In genomic region chr13:75785726-75786125, GRCm38 (mm10) we compare ENCODE assay signal across 22 mouse cellular contexts. TPM values are rescaled to one million over a fixed set of nuclear protein-coding genes. Genes with fewer than 3 reads are reported as not detected.
DNase-seq lines count a peak whose midpoint lies in the region; ATAC-seq and TF ChIP-seq lines count a peak whose summit lies in the region.
"Had no signal": no experiment of that assay in that cellular context is flagged by ENCODE, and none has a peak within 500 bp of the region (broad histone marks: within the 10 kb centered on the region; RNA-seq: fewer than 3 reads in every experiment).

No protein-coding gene starts in this region.

- DNase-seq in gastrocnemius, adult 2 months: peak; percentile 68
- no peak for DNase-seq in gastrocnemius, postnatal 36 days
- peak; percentile 16 for DNase-seq in liver, embryonic 11.5 days (ENCODE audit: low spot score)
- no peak for DNase-seq in liver, postnatal 0 days
- peak; percentile 4 for DNase-seq in stomach, postnatal 0 days (ENCODE audit: low spot score)
- no peak for DNase-seq in embryo, embryonic 9.5 days (ENCODE audit: extremely low spot score)
- DNase-seq: adrenal gland, adult 8-10 months; adrenal gland, postnatal 25 days; cerebellum, adult 18-20 months; cerebellum, adult 9-10 months; cerebellum, postnatal 14 days; forebrain, postnatal 0 days; heart, adult 18-20 months; heart, postnatal 14 days had no signal

- no peak for ATAC-seq in liver, embryonic 11.5 days (replicated peaks; ENCODE audit: low FRiP score)
- ATAC-seq in liver, postnatal 0 days: no peak
- no peak for ATAC-seq in stomach, postnatal 0 days (ENCODE audit: low FRiP score, low TSS enrichment)
- ATAC-seq: CD4-positive, CD25-positive, alpha-beta regulatory T cell, adult 4 months; forebrain, embryonic 14.5 days; forebrain, postnatal 0 days; intestine, postnatal 0 days had no signal

- H3K4me1 ChIP-seq in liver, embryonic 11.5 days (replicated peaks; ENCODE audit: control insufficient read depth, insufficient read depth, low read length): no peaks in the 10 kb centered on the region
- peaks cover 3% of the 10 kb centered on the region; the same call in 1 of the 2 replicates for H3K4me1 ChIP-seq in liver, postnatal 0 days (ENCODE audit: insufficient read depth)
- H3K4me1 ChIP-seq in stomach, postnatal 0 days (replicated peaks; ENCODE audit: control insufficient read depth, insufficient read depth): no peaks in the 10 kb centered on the region
- H3K4me1 ChIP-seq: embryonic facial prominence, embryonic 12.5 days; embryonic facial prominence, embryonic 15.5 days; heart, embryonic 13.5 days; hindbrain, embryonic 12.5 days; hindbrain, embryonic 15.5 days had no signal

- intact Hi-C loops in gastrocnemius, adult 2 months (cut with DNase I): no loop called here
- intact Hi-C loops in gastrocnemius, postnatal 36 days (cut with DNase I): no loop called here

- no peaks in the 10 kb centered on the region for H3K9me3 ChIP-seq in liver, embryonic 11.5 days (ENCODE audit: control insufficient read depth, low read length)
- no peaks in the 10 kb centered on the region for H3K9me3 ChIP-seq in liver, postnatal 0 days (ENCODE audit: low read length)
- H3K9me3 ChIP-seq in stomach, postnatal 0 days (ENCODE audit: control insufficient read depth, low read length): no peaks in the 10 kb centered on the region
- H3K9me3 ChIP-seq: embryonic facial prominence, embryonic 12.5 days; embryonic facial prominence, embryonic 15.5 days; heart, embryonic 13.5 days; hindbrain, embryonic 12.5 days; hindbrain, embryonic 15.5 days had no signal

- no peak for TF ChIP-seq CTCF in gastrocnemius, adult 2 months (IDR thresholded peaks at IDR 0.05)
- TF ChIP-seq CTCF in liver, postnatal 0 days (IDR thresholded peaks at IDR 0.05; ENCODE audit: low read depth): no peak
- no peak for TF ChIP-seq CTCF in stomach, postnatal 0 days (IDR thresholded peaks at IDR 0.05; ENCODE audit: low read depth)

- H3K9ac ChIP-seq in liver, embryonic 11.5 days (ENCODE audit: low read depth, low read length): no peak overlapping the region
- H3K9ac ChIP-seq in liver, postnatal 0 days (replicated peaks): no peak overlapping the region
- no peak overlapping the region for H3K9ac ChIP-seq in stomach, postnatal 0 days (ENCODE audit: low read length)
- H3K9ac ChIP-seq: embryonic facial prominence, embryonic 12.5 days; embryonic facial prominence, embryonic 15.5 days; forebrain, postnatal 0 days; heart, embryonic 13.5 days; hindbrain, embryonic 12.5 days; hindbrain, embryonic 15.5 days had no signal

- WGBS in liver, embryonic 11.5 days: 68% methylated on average over 4 of the region's 4 CpGs
- WGBS in liver, postnatal 0 days (ENCODE audit: insufficient replicate concordance): 65% methylated on average over 4 of the region's 4 CpGs
- 57% methylated on average over 4 of the region's 4 CpGs for WGBS in stomach, postnatal 0 days

- no peak overlapping the region for H3K4me2 ChIP-seq in liver, embryonic 11.5 days
- no peak overlapping the region for H3K4me2 ChIP-seq in liver, postnatal 0 days (ENCODE audit: low read depth, low read length)
- no peak overlapping the region for H3K4me2 ChIP-seq in stomach, postnatal 0 days (replicated peaks; ENCODE audit: low read depth)
- H3K4me2 ChIP-seq: embryonic facial prominence, embryonic 12.5 days; embryonic facial prominence, embryonic 15.5 days; heart, embryonic 13.5 days; hindbrain, embryonic 12.5 days; hindbrain, embryonic 15.5 days had no signal

- peak overlapping the region; percentile 92 for H3K27ac ChIP-seq in gastrocnemius, adult 2 months
- H3K27ac ChIP-seq in liver, embryonic 11.5 days (ENCODE audit: low read depth, low read length): no peak overlapping the region
- H3K27ac ChIP-seq in liver, postnatal 0 days (ENCODE audit: low read depth): no peak overlapping the region
- H3K27ac ChIP-seq in stomach, postnatal 0 days (replicated peaks): no peak overlapping the region
- H3K27ac ChIP-seq: embryonic facial prominence, embryonic 12.5 days; embryonic facial prominence, embryonic 15.5 days; heart, embryonic 13.5 days; hindbrain, embryonic 12.5 days; hindbrain, embryonic 15.5 days had no signal

- no peak for TF ChIP-seq EP300 in liver, postnatal 0 days (IDR thresholded peaks at IDR 0.05; ENCODE audit: low read depth)
- no peak for TF ChIP-seq EP300 in stomach, postnatal 0 days (optimal IDR thresholded peaks at IDR 0.05)

- H3K36me3 ChIP-seq in liver, embryonic 11.5 days (ENCODE audit: control insufficient read depth, insufficient read depth, low read length): no peaks in the 10 kb centered on the region
- no peaks in the 10 kb centered on the region for H3K36me3 ChIP-seq in liver, postnatal 0 days (replicated peaks; ENCODE audit: insufficient read depth, low read length)
- no peaks in the 10 kb centered on the region for H3K36me3 ChIP-seq in stomach, postnatal 0 days (ENCODE audit: control insufficient read depth, insufficient read depth, low read length)
- H3K36me3 ChIP-seq: embryonic facial prominence, embryonic 12.5 days; embryonic facial prominence, embryonic 15.5 days; heart, embryonic 13.5 days; hindbrain, embryonic 12.5 days; hindbrain, embryonic 15.5 days had no signal

- H3K4me3 ChIP-seq in gastrocnemius, adult 2 months: peak overlapping the region; percentile 21
- no peak overlapping the region for H3K4me3 ChIP-seq in liver, embryonic 11.5 days (ENCODE audit: low read depth, low read length)
- no peak overlapping the region for H3K4me3 ChIP-seq in liver, postnatal 0 days (ENCODE audit: low read depth, low read length)
- no peak overlapping the region for H3K4me3 ChIP-seq in stomach, postnatal 0 days (ENCODE audit: low read depth, low read length)
- H3K4me3 ChIP-seq: embryonic facial prominence, embryonic 12.5 days; embryonic facial prominence, embryonic 15.5 days; heart, embryonic 13.5 days; hindbrain, embryonic 12.5 days; hindbrain, embryonic 15.5 days had no signal

- H3K27me3 ChIP-seq in liver, embryonic 11.5 days (replicated peaks; ENCODE audit: control insufficient read depth, insufficient read depth, low read length): no peaks in the 10 kb centered on the region
- no peaks in the 10 kb centered on the region for H3K27me3 ChIP-seq in liver, postnatal 0 days (ENCODE audit: insufficient read depth, low read length)
- H3K27me3 ChIP-seq in stomach, postnatal 0 days (ENCODE audit: control insufficient read depth, insufficient read depth, low read length): no peaks in the 10 kb centered on the region
- H3K27me3 ChIP-seq: embryonic facial prominence, embryonic 12.5 days; embryonic facial prominence, embryonic 15.5 days; heart, embryonic 13.5 days; hindbrain, embryonic 12.5 days; hindbrain, embryonic 15.5 days had no signal

RNA-seq across cellular contexts. Expression of gene Glrx, which starts 53.9 kb away (rescaled TPM):
- 10 to 100 TPM; 23.1 to 36.3 TPM for total RNA-seq in gastrocnemius, adult 2 months (2021)
- 10 to 100 TPM; 31.7 to 34.9 TPM for total RNA-seq in gastrocnemius, postnatal 36 days (2021)
- polyA plus RNA-seq in liver, embryonic 11.5 days (2014; fragmentation: Nextera tagmentation; extraction: Ambion mirVana): 30.1 and 33.1 TPM in 2 replicates
- polyA plus RNA-seq in liver, postnatal 0 days (2015; fragmentation: Nextera tagmentation; extraction: Ambion mirVana): 114 and 116 TPM in 2 replicates
- polyA plus RNA-seq in stomach, postnatal 0 days (2015; fragmentation: Nextera tagmentation; extraction: Ambion mirVana): 416 and 426 TPM in 2 replicates

Comparison
In these comparisons a context has a peak if more than half of its experiments do, and no peak if none do; other contexts are left out.
1. DNase-seq: peak in gastrocnemius, adult 2 months (single experiment), liver, embryonic 11.5 days (single experiment) and stomach, postnatal 0 days (single experiment); none in gastrocnemius, postnatal 36 days (0 of 2), liver, postnatal 0 days (single experiment) and embryo, embryonic 9.5 days (single experiment).